Mouse (Mus musculus): Measurements from ENCODE around the gene Gm6217. TPM values are rescaled to one million over a fixed set of nuclear protein-coding genes. Genes with fewer than 3 reads are reported as not detected.

Gene Gm6217
- total and polyA plus RNA-seq, 3 experiments = not detected

- dilution Hi-C loops (cut with MboI; ENCODE audit: extremely low pct_ligation_motif_present, extremely low pct_unique_long_range_greater_than_20kb, low sequenced_read_pairs) (no loop called here), in situ Hi-C loops (cut with MboI; ENCODE audit: low pct_ligation_motif_present, low pct_unique_long_range_greater_than_20kb, low sequenced_read_pairs) (no loop called here)
- H3K9ac ChIP-seq (ENCODE audit: insufficient read depth, low read depth) = no peak overlapping the region
- peaks cover 17 to 77% of the 10 kb centered on the region in 2 experiments for H3K36me3 ChIP-seq (replicated peaks in 1 of 2; ENCODE audit: control insufficient read depth in 1 of 2, insufficient read depth in 1 of 2, low read length in 1 of 2)
- no peaks in the 10 kb centered on the region for H3K27me3 ChIP-seq (replicated peaks)
- H3K4me3 ChIP-seq (replicated peaks in 1 of 3; ENCODE audit: low read depth in 2 of 3, low read length in 2 of 3, poor library complexity in 1 of 3) = no peak overlapping the region
- no peak overlapping the region for H3K27ac ChIP-seq (ENCODE audit: insufficient read depth, low read depth)
- H3K4me1 ChIP-seq (ENCODE audit: control insufficient read depth in 1 of 2, insufficient read depth in 2 of 2) = no peaks in the 10 kb centered on the region
- no peaks in the 10 kb centered on the region for H3K79me2 ChIP-seq (replicated peaks; ENCODE audit: control insufficient read depth, extremely low read depth, insufficient read depth, poor library complexity, severe bottlenecking)
- no peak for DNase-seq (ENCODE audit: extremely low read depth)
- no peak for TF ChIP-seq MAZ (IDR thresholded peaks at IDR 0.05; ENCODE audit: low read depth, low read length)
- no peak for TF ChIP-seq NRF1 (IDR thresholded peaks at IDR 0.05; ENCODE audit: low read depth, low read length)
- TF ChIP-seq ZKSCAN1 (IDR thresholded peaks at IDR 0.05; ENCODE audit: borderline replicate concordance, low read depth, low read length) = no peak
- TF ChIP-seq NELFE (IDR thresholded peaks at IDR 0.05; ENCODE audit: low read depth, low read length) = no peak
- TF ChIP-seq POLR2A (IDR thresholded peaks at IDR 0.05; ENCODE audit: low read depth, low read length) = no peak
- no peak for TF ChIP-seq POLR2AphosphoS2 (IDR thresholded peaks at IDR 0.05; ENCODE audit: low read depth, low read length)
- no peak for TF ChIP-seq HCFC1 (IDR thresholded peaks at IDR 0.05; ENCODE audit: low read depth, low read length)
- no peak for TF ChIP-seq MXI1 (IDR thresholded peaks at IDR 0.05; ENCODE audit: low read depth, low read length)
- no peak for TF ChIP-seq TBP (conservative IDR thresholded peaks at IDR 0.05; ENCODE audit: low read depth, low read length)
- TF ChIP-seq ZMIZ1 (IDR thresholded peaks at IDR 0.05; ENCODE audit: low read depth, low read length) = no peak
- H3K9me3 ChIP-seq (replicated peaks; ENCODE audit: low read length) = no peaks in the 10 kb centered on the region
- H3K4me2 ChIP-seq (ENCODE audit: insufficient read depth, low read depth, poor library complexity, severe bottlenecking) = no peak overlapping the region
Measured at GRCm38 (mm10) chr1:82900567-82900966, 30.6 kb downstream of the Gm6217 start.

DNA sequence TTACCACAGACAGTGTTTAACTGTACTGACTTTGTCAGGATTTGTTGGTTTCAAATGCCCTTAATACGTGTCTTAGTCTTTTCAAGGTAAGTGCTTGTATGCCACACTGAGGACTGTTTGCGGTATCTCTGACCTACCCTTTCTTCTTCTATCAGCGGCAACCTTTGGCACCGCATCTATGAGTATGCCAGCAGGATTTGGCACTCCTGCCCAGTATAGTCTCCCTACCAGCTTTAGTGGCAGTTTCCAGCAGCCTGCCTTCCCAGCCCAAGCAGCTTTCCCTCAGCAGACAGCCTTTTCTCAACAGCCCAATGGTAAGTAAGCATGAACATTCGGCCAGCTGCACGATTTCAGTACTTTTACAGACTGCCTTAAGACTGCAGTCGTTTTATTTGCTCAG, 37.9 kb downstream of the Gm6217 start:
- H3K4me3 ChIP-seq (replicated peaks in 1 of 3; ENCODE audit: low read depth in 2 of 3, low read length in 2 of 3, poor library complexity in 1 of 3) = no peak overlapping the region
- H3K4me2 ChIP-seq (ENCODE audit: insufficient read depth, low read depth, poor library complexity, severe bottlenecking) = no peak overlapping the region
- DNase-seq (ENCODE audit: extremely low read depth) = no peak
- H3K9ac ChIP-seq (ENCODE audit: insufficient read depth, low read depth) = no peak overlapping the region
- H3K79me2 ChIP-seq (replicated peaks; ENCODE audit: control insufficient read depth, extremely low read depth, insufficient read depth, poor library complexity, severe bottlenecking) = no peaks in the 10 kb centered on the region
- H3K36me3 ChIP-seq (replicated peaks in 1 of 2; ENCODE audit: control insufficient read depth in 1 of 2, insufficient read depth in 1 of 2, low read length in 1 of 2) = peaks cover 28 to 84% of the 10 kb centered on the region in 2 experiments
- no peak overlapping the region; the same call in 1 of the 2 replicates for H3K27ac ChIP-seq (ENCODE audit: insufficient read depth, low read depth)
- no peaks in the 10 kb centered on the region for H3K9me3 ChIP-seq (replicated peaks; ENCODE audit: low read length)
- H3K27me3 ChIP-seq (replicated peaks) = no peaks in the 10 kb centered on the region
- dilution Hi-C loops (cut with MboI; ENCODE audit: extremely low pct_ligation_motif_present, extremely low pct_unique_long_range_greater_than_20kb, low sequenced_read_pairs) (no loop called here), in situ Hi-C loops (cut with MboI; ENCODE audit: low pct_ligation_motif_present, low pct_unique_long_range_greater_than_20kb, low sequenced_read_pairs) (no loop called here)
- H3K4me1 ChIP-seq (ENCODE audit: control insufficient read depth in 1 of 2, insufficient read depth in 2 of 2) = peaks cover 0 to 6% of the 10 kb centered on the region in 2 experiments; a peak in 1 of 4 replicates
- TF ChIP-seq KAT2A (IDR thresholded peaks at IDR 0.05; ENCODE audit: insufficient replicate concordance, low read length) (no peak), HCFC1 (IDR thresholded peaks at IDR 0.05; ENCODE audit: low read depth, low read length) (no peak), ZKSCAN1 (IDR thresholded peaks at IDR 0.05; ENCODE audit: borderline replicate concordance, low read depth, low read length) (no peak), BHLHE40 (IDR thresholded peaks at IDR 0.05; ENCODE audit: low read depth, low read length) (no peak), POLR2A (IDR thresholded peaks at IDR 0.05; ENCODE audit: low read depth, low read length) (no peak), PAX5 (IDR thresholded peaks at IDR 0.05; ENCODE audit: low read length) (no peak), MYC (IDR thresholded peaks at IDR 0.05; ENCODE audit: low read depth, low read length) (no peak), ZMIZ1 (IDR thresholded peaks at IDR 0.05; ENCODE audit: low read depth, low read length) (no peak), ZC3H11A (IDR thresholded peaks at IDR 0.05; ENCODE audit: low read depth, low read length) (no peak), MXI1 (IDR thresholded peaks at IDR 0.05; ENCODE audit: low read depth, low read length) (no peak), SIN3A (IDR thresholded peaks at IDR 0.05; ENCODE audit: low read length) (no peak), UBTF (IDR thresholded peaks at IDR 0.05; ENCODE audit: low read depth, low read length) (no peak), MEF2A (IDR thresholded peaks at IDR 0.05; ENCODE audit: borderline replicate concordance, low read depth, low read length) (no peak), GABPA (IDR thresholded peaks at IDR 0.05; ENCODE audit: insufficient replicate concordance, low read depth, low read length) (no peak), TBP (conservative IDR thresholded peaks at IDR 0.05; ENCODE audit: low read depth, low read length) (no peak), CHD2 (IDR thresholded peaks at IDR 0.05; ENCODE audit: low read length) (no peak), JUND (conservative IDR thresholded peaks at IDR 0.05; ENCODE audit: low read depth, low read length) (no peak), NRF1 (IDR thresholded peaks at IDR 0.05; ENCODE audit: low read depth, low read length) (no peak), IRF4 (IDR thresholded peaks at IDR 0.05; ENCODE audit: low read depth, low read length) (no peak)
